Mouse (Mus musculus) mature B cell (primary cell): Measurements from ENCODE around the gene Hoxd11.

Source experiments
- in situ Hi-C: fragments of 300-500 bp; cut with MboI; formaldehyde crosslinking; loops from 2 replicates; pipeline ENCODE4 v1.14.3; 2019

Hoxd11 gene

DNA sequence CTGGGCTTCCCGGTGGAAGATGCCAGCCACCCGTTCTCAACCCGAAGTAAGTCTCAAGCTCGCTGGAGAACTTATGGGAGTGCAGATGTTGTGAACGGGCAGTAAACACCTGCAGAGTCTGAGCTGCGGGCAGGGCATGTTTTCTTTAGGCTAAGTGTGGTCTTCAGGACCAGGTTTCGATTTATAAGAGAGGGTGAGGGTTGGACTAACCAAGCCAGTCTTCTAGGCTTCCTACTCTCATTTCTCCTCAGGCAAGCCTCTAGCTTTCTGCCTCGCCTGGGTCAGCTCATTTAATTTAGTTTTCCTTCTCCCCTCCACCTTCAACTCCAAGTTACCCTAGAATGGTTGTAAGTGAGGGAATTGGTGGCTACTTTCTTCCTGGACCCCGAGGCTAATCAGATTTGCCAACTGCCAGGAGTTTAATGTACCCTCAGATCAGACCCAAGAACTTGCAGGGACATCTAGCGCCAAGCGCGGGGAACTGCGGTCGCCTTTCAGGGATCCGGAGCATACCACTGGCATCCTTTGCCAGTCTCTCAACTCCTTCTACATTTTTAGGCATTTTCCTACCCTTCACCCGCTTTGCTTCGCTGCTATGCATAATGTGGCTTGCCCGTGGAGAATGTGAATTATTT, 15.9 kb upstream of the Hoxd11 start:
- in situ Hi-C loops: loop anchor here (25.0 kb wide), 1 partner anchor 1101 kb away; no protein-coding TSS in a partner anchor

DNA sequence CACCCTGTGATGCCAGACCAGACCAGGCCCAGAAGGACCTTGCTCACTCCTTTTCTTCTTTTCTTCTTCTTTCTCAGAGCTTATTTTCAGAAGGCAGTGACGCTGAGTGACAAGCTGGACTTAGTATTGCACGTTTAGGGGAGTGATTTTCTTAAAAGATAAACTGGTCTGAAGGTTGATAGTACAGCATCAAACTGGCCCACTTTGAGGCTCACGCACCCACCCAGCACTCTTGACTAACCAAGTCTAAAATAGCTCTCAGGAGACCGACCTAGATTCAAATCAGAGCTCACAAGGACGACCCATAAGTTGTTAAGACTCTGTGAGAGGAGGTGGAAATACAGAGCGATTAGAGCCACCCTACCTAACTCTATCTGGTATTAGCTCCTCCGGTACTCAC, 12.9 kb upstream of the Hoxd11 start:
- in situ Hi-C loops: loop anchor here (25.0 kb wide), 1 partner anchor 1104 kb away; no protein-coding TSS in a partner anchor

DNA sequence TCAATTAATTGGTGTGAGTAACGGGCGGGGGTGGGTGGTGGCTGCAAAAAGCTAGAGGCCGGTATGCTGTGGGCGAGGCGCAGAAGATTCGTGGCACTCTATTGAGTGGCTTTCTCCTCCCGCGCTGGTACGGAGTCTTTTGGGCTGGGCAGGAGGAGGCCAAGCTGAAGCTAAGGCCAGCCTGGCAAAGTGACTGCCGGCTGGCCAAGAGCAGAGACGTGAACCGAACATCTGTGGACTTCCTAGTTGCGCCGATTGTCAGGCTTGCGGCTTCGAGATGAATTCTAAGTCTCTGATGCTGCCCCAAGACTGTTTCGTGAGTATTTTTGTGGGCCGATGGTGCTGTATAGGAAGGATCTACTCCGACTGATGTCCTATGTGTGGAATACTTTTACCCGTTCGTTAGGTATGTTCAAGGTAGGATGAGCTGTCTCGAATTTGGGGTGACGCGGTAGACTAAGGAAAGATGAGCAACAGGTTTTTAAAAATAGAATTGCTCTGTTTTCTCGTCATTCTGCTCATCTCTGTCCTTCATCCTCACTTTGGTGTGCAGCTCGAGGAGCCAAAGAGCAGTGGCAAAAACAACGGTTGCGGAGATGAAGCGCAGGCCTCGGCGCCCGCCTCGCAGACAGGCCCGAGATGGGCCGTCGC, 12.0 kb upstream of the Hoxd11 start:
- in situ Hi-C loops: loop anchor here (25.0 kb wide), 1 partner anchor 1105 kb away; no protein-coding TSS in a partner anchor

DNA sequence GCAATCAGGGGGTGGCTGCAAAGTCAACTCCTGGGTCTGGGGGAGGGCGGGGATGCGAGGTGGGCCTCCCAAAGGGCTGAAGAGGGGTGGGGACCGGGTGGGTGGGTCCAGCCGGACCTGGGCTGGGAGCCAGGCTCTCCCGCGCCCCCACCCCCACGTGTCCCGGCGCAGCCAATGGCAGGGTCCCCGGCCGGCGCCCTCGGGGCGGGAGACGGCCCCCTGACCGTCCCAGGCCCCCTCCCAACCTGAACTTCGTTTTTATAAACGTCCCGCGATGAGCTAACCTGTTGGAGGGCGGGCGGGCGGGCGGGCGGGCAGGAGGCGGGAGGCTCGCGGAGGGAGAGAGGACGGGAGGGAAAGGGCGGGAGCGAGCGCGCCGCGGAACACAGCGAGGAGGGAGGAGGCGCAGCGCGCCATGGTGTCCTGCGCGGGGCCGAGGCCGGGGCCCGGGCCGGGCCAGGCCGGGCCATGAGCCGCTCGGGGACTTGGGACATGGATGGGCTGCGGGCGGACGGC, 11.5 kb upstream of the Hoxd11 start, which contains the start of gene Hoxd13:
Gene Hoxd13, plus strand, starts transcription at position 469 of the 516 bp plus-strand sequence.
- in situ Hi-C loops: loop anchor here (25.0 kb wide), 1 partner anchor 1106 kb away; no protein-coding TSS in a partner anchor

DNA sequence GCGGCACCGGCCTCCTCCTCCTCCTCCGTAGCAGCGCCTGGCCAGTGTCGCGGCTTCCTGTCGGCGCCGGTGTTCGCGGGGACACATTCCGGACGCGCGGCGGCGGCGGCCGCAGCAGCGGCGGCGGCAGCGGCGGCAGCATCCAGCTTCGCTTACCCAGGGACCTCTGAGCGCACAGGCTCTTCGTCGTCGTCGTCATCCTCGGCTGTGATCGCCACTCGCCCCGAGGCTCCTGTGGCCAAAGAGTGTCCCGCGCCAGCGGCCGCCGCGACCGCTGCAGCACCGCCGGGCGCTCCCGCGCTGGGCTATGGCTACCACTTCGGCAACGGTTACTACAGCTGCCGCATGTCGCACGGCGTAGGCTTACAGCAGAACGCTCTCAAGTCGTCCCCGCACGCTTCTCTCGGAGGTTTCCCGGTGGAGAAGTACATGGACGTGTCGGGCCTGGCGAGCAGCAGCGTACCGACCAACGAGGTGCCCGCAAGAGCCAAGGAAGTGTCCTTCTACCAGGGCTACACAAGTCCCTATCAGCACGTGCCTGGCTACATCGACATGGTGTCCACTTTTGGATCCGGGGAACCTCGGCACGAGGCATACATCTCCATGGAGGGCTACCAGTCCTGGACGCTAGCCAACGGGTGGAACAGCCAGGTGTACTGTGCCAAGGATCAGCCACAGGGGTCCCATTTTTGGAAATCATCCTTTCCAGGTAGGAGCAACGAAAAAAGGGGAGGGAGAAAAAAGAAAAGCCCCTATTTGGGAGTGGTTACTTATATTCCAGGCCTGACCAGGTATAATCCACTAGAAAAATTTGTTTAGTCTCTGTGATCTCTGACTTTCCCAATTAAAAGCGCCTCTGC, 10.8 kb upstream of the Hoxd11 start:
- in situ Hi-C loops: loop anchor here (25.0 kb wide), 1 partner anchor 1106 kb away; no protein-coding TSS in a partner anchor

DNA sequence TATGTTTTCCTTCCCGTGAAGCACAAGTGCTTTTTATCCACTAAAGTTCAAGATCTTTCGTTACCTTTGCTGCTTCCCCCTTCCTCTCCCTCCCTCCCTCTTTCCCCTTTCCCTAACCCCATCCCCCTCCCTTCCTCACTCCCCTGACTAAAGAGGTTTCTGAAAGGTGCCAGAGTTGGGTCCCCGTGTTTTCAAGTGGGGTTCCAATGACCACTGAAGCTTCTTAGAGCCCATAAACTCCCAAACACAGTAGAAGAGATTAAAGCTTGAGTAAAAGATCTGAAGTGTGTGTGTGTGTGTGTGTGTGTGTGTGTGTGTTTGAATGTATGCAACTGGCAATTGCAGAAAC, 10.2 kb upstream of the Hoxd11 start:
- in situ Hi-C loops: loop anchor here (25.0 kb wide), 1 partner anchor 1107 kb away; no protein-coding TSS in a partner anchor

DNA sequence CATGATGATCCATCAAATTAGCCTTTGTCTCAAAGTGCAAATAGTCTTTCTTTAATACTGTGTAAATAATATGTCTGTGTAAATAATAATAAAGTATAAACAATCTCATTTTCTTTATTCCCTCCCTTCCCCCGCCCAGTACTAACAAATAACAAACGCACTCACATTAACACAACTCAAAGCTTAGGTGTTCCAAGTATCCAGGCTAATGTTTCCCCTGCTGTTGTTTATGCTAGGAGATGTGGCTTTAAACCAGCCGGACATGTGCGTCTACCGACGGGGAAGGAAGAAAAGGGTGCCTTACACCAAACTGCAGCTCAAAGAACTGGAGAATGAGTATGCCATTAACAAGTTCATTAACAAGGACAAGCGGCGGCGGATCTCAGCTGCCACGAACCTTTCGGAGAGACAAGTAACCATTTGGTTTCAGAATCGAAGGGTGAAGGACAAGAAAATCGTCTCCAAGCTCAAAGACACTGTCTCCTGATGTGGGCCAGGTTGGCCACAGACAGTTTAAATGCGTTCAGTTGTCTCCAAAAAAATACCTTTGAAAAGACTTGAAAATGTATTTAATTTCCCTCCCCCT, 9.6 kb upstream of the Hoxd11 start:
- in situ Hi-C loops: loop anchor here (25.0 kb wide), 1 partner anchor 1107 kb away; no protein-coding TSS in a partner anchor

DNA sequence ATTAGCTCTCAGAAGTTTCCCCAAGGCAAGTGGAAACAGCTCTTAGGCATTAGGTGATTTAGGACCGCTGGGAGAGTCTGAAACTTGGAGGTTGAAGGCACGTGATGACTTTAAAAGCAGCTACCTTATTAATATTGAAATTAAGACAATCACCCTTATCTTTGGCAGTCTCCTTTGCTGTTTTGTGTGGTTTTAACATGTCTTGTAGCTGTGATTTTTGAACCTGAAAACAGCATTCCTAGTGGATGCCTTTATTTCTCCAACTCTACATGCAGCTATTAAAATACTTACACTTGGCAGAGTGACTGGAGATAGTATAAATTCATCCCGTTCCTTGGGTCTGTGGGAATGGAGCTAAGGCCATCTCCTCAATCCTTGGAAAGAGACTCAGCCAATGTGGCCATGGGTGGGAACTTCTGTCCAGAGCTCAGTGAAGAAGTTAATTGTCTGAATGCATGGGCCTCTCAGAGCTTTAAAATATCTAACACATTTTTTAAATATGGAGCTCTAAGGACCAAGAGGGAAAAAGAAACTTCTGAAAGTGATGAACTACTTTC, 8.6 kb upstream of the Hoxd11 start:
- in situ Hi-C loops: loop anchor here (25.0 kb wide), 1 partner anchor 1108 kb away; no protein-coding TSS in a partner anchor

DNA sequence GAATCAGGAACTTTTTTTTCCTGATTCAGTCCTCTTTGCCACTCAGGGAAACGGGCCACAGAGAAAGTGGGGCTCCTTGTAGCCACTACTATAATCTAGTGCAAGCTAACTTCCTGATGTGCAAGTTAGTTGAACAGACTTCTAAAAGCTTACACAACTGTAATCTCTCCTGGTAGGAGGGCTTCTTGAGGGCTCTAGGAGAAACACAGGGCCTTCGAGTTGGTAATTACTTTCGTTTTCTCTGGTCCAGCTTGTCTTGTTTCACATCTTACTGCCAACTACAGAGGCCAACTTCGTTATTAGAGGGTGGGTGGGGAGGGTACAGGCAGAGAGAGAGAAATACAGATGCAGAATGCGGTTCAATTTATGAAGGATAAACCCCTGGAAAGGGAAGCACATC, 7.5 kb upstream of the Hoxd11 start:
- in situ Hi-C loops: loop anchor here (25.0 kb wide), 1 partner anchor 1110 kb away; no protein-coding TSS in a partner anchor

DNA sequence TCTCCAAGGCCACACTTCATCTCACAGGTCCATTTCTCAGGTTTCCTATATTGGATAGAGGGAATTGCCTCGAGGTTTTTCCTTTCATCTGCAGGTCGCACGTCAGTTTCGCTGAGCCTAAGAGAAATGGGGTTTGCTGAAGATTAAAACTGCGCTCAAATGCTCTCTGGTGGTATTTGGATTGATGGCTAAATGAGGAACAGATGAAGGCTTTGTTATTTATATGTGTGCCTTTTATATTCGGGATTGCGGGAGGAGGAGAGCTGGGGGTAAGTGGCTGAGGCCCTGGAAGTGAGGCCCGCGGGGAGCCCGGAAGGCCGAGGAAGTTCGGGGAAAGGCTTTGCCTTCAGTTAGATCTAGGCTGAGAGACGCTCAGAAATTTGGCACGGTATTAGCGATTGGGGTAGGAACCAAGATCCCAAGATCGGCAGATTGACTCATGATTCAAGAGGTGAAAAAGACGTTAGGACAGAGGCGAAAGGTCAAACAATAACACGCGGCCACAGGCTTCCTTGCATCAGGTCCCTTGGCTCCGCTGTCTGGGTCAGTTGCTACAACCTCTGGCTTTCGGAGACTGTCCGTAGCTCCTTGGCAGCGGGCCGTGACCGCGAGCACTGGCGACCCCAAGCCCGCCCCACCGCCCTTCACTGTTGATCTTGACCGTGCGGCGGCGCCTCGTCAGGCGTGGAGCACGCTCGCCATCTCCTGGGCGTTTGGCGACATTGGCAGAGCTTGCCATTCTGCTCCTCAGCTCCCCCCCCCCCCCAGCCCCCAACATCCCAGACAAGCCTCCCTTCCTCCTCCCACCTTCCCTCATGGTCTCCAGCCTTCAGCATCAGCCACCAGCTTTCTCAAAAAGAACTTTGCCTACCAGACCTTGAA, 6.6 kb upstream of the Hoxd11 start:
- in situ Hi-C loops: loop anchor here (25.0 kb wide), 1 partner anchor 1110 kb away; no protein-coding TSS in a partner anchor

DNA sequence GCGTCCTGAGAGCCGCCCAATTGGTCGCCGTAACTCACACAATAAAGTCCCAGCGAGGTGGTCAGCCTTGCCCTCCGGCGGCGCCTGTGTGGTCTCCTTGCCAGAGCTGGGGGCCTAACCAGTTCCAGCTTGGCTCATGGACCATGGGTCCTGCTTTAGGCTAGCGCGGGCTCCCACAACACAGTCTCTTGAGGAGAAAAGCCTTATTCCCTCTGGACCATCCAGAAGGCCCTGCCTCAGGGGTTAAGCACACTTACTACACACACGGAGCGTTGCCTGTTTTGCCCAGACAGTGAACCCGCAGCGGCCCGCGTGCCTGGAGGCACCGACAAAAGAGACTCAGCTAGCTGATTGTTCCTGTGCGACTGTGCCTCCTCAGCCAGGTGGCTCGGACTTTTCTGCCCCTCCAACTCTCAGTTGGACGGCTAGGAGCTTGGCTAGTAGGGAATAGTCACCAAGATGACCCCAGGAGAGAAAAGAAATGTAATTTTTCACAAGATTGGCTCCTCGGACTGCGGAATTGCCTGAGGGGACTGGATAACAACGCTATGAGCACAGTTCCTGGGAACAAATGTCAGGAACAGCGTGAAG, 5.4 kb upstream of the Hoxd11 start:
- in situ Hi-C loops: loop anchor here (25.0 kb wide), 1 partner anchor 1112 kb away; no protein-coding TSS in a partner anchor

DNA sequence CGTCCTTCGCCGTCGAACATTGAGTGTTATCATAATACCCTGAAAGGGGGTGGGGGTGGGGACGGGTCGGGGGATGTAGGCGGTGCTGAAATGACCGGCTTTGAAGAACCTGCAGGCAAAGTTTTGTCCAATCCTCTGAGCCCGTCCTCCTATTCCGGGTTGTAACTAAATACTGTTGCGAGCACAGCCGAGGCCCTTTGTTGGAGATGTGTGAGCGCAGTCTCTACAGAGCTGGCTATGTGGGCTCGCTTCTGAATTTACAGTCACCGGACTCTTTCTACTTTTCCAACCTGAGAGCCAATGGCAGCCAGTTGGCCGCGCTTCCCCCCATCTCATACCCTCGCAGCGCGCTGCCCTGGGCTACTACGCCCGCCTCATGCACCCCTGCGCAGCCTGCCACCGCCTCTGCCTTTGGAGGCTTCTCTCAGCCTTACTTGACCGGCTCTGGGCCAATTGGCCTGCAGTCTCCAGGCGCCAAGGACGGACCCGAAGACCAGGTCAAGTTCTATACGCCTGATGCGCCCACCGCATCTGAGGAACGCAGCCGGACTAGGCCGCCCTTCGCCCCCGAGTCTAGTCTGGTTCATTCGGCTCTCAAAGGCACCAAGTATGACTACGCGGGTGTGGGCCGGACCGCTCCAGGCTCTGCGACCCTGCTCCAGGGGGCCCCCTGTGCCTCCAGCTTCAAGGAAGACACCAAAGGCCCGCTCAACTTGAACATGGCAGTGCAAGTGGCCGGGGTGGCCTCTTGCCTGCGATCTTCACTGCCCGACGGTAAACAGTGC, 4.3 kb upstream of the Hoxd11 start, which contains the start of gene Hoxd12:
Gene Hoxd12, plus strand, starts transcription at position 133 of the 785 bp plus-strand sequence.
- in situ Hi-C loops: loop anchor here (25.0 kb wide), 1 partner anchor 1113 kb away; no protein-coding TSS in a partner anchor

DNA sequence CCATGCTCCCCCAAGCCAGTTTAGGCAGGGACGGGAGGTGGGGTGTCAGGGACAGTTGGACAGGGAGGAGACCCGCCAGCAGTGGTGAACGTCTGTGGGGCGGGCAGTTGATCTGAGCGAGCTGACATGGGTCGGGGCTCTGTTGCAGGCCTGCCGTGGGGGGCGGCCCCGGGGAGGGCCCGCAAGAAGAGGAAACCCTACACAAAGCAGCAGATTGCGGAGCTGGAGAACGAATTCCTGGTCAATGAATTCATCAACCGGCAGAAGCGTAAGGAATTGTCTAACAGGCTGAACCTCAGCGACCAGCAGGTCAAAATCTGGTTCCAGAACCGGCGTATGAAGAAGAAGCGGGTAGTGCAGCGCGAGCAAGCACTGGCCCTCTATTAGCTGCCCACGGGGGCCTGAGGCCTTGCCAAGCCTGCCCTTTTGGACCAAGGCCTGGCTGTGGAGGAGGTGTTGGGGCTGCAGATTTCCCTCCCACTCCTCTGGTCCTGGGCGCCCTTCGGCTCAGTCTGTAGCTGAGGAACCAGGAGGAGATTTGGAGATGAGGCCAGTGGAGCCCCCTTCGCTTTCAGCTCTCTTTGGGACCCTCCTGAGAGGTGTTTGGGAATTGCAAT, 3.6 kb upstream of the Hoxd11 start:
- in situ Hi-C loops: no loop called here

DNA sequence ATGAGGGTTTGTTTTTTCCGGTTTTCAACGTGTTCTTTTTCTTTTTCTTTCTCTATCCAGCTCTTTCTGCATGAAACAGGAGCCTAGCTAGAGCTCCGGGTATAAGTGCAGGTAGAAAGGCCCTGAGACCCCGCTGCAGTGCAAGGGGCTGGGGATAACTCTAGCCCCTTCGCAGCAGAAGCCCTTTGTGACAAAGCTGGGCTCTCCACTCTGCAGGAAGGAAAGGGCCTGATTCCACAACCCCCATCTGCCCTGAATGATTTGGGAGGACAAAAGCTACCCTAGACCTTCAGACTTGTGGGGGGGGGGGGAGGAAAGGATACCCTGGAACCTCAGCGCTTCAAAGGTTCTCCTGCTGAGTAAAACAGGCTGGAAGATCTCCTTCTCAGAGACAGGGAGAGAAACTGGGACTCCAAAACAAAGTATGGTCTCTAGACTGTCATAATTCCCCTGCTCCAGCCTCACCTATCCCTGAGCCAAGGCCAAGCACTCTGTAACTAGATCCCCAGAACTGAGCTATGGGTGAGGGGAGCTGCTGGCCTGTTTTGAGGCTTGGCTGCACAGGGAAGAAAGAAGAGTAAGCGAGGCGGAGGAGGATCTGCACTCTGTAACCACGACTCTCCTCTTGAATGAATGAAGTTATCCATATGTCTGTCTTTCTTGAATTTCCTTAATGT, 2.8 kb upstream of the Hoxd11 start:
- in situ Hi-C loops: no loop called here

DNA sequence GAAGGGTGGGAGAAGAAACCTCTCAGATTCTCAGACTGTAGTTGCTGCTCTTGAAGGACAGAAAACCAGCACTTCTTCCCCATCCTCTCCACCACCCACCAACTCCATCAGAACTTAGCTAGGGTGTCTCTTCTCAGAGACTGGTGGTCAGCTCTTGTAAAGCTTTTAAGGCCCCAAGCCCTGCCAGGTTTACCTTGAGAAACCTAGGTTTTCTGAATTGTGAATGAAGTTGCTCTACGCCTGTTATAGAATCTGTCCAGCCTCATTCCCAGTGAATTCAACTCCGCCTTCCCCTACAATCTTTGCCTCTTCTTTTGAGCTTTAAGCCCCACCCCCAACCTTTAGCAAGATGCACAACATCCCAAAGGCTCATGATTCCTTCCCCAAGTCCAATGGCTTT, 2.3 kb upstream of the Hoxd11 start:
- in situ Hi-C loops: no loop called here

DNA sequence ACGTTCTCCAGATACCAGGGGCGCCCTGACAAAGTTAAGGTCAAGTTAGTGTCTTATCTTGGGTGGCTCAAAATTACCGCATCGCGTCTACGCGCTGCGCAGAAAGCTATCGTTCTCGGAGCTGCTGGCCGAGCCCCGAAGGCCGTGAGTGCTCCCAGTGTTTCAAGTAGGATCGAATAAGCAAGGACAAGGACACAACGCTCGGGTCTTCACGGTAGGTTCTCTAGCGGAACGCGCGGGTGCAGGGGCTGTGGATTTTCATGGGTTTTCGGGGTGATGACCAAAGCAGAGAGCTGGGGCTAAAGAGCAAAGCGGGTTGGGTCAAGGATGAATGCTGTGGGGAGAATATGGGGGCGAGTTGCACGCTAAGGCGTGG, 227 bp downstream of the Hoxd11 start:
- in situ Hi-C loops: no loop called here

DNA sequence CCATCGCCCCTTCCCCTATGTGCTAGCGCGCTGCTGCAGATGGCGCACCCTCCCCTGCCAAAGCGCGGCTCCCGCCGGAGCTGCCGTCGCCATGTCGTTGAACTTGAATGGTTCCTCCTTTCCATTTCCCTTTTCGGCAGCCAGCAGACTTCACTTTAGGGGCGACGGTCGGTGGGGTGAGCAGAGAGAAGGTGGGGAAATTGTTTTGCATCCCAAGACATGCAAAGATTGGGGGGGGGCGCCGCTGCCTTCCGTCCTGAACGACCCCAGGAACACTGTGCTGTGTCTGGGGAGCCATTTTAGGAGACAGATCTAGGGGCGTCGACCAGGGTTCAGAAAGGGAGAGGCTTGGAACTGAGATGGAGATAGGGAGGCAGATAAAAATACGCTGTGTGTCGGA, 623 bp downstream of the Hoxd11 start:
- in situ Hi-C loops: no loop called here
